Mouse (Mus musculus) CH12.LX (cell line): ENCODE results near the gene Cep70. TPM values are rescaled to one million over a fixed set of nuclear protein-coding genes. Genes with fewer than 3 reads are reported as not detected.

Source experiments
- DNase-seq: peaks from one replicate; pipeline ENCODE4 v3.0.0-alpha.2; 2013; ENCODE audit errors: extremely low read depth
- H3K27ac ChIP-seq: 2 replicates; pipeline ENCODE4 v1.5.1; 2012; ENCODE audit warnings: low read depth, mild to moderate bottlenecking, control low read depth, moderate library complexity; ENCODE audit not compliant: insufficient read depth
- H3K27me3 ChIP-seq: replicated peaks from 2 replicates; pipeline ENCODE3; 2012; ENCODE audit warnings: inconsistent platforms
- H3K36me3 ChIP-seq, 2 experiments: replicated peaks in 1 of 2; 2 replicates each; pipeline versions ENCODE3 to v1.6.1; 2012; ENCODE audit warnings: inconsistent platforms in 1 of 2, low read length in 1 of 2, mild to moderate bottlenecking in 1 of 2, mixed read lengths in 1 of 2, moderate library complexity in 1 of 2; ENCODE audit not compliant: control insufficient read depth in 1 of 2, insufficient read depth in 1 of 2
- H3K4me1 ChIP-seq, 2 experiments: 2 replicates each; pipeline ENCODE4 v1.6.1; 2012; ENCODE audit warnings: inconsistent platforms in 1 of 2, moderate library complexity in 1 of 2; ENCODE audit not compliant: insufficient read depth in 2 of 2, control insufficient read depth in 1 of 2
- H3K4me2 ChIP-seq: 2 replicates; pipeline ENCODE4 v1.6.1; 2012; ENCODE audit warnings: low read depth, mild to moderate bottlenecking, control low read depth; ENCODE audit not compliant: poor library complexity, insufficient read depth, severe bottlenecking
- H3K4me3 ChIP-seq, 3 experiments: fragments of 150-350 bp in 1 of 3; sonication (generic) in 1 of 3; replicated peaks in 1 of 3; 2 replicates each; pipeline versions ENCODE3 to v1.5.1; 2011 to 2012; ENCODE audit warnings: low read depth in 2 of 3, low read length in 2 of 3, mild to moderate bottlenecking in 2 of 3, moderate library complexity in 2 of 3, control low read depth in 1 of 3, improper control_type of control experiment in 1 of 3, inconsistent platforms in 1 of 3, mixed read lengths in 1 of 3; ENCODE audit not compliant: poor library complexity in 1 of 3
- H3K79me2 ChIP-seq: replicated peaks from 2 replicates; pipeline ENCODE4 v1.6.1; 2012; ENCODE audit warnings: mild to moderate bottlenecking, moderate library complexity; ENCODE audit not compliant: control insufficient read depth, poor library complexity, insufficient read depth, severe bottlenecking; ENCODE audit errors: extremely low read depth
- H3K9ac ChIP-seq: 2 replicates; pipeline ENCODE4 v1.6.1; 2012; ENCODE audit warnings: low read depth, mild to moderate bottlenecking, control low read depth, moderate library complexity; ENCODE audit not compliant: insufficient read depth
- H3K9me3 ChIP-seq: replicated peaks from 2 replicates; pipeline ENCODE3; 2012; ENCODE audit warnings: low read length, inconsistent platforms, mixed read lengths
- BHLHE40 ChIP-seq: IDR thresholded peaks from 2 replicates; pipeline ENCODE4 v1.6.1; 2011; ENCODE audit warnings: mild to moderate bottlenecking, low read depth, low read length, improper control_type of control experiment
- CHD1 ChIP-seq: IDR thresholded peaks from 2 replicates; pipeline ENCODE4 v1.6.1; 2012; ENCODE audit warnings: low read depth, low read length, improper control_type of control experiment, inconsistent platforms
- CHD2 ChIP-seq: IDR thresholded peaks from 2 replicates; pipeline ENCODE4 v1.6.1; 2011; ENCODE audit warnings: low read length, improper control_type of control experiment
- CTCF ChIP-seq, 2 experiments: IDR thresholded peaks in 1 of 2; conservative IDR thresholded peaks in 1 of 2; 2 replicates each; pipeline ENCODE4 v1.5.1; 2011 to 2012; ENCODE audit warnings: low read depth in 2 of 2, low read length in 2 of 2, improper control_type of control experiment in 1 of 2, inconsistent platforms in 1 of 2, mild to moderate bottlenecking in 1 of 2, moderate library complexity in 1 of 2
- JUN ChIP-seq: IDR thresholded peaks from 2 replicates; pipeline ENCODE4 v1.6.1; 2011; ENCODE audit warnings: low read depth, mild to moderate bottlenecking, low read length, improper control_type of control experiment, moderate library complexity; ENCODE audit not compliant: insufficient read depth
- MAZ ChIP-seq: IDR thresholded peaks from 2 replicates; pipeline ENCODE4 v1.6.1; 2012; ENCODE audit warnings: low read depth, mild to moderate bottlenecking, inconsistent platforms, low read length, improper control_type of control experiment, moderate library complexity
- MEF2A ChIP-seq: IDR thresholded peaks from 2 replicates; pipeline ENCODE4 v1.6.1; 2014; ENCODE audit warnings: low read depth, mild to moderate bottlenecking, inconsistent platforms, low read length, improper control_type of control experiment, borderline replicate concordance
- MXI1 ChIP-seq: IDR thresholded peaks from 2 replicates; pipeline ENCODE4 v1.6.1; 2011; ENCODE audit warnings: mild to moderate bottlenecking, low read depth, low read length, improper control_type of control experiment
- NELFE ChIP-seq: IDR thresholded peaks from 2 replicates; pipeline ENCODE4 v1.6.1; 2011; ENCODE audit warnings: low read depth, low read length, improper control_type of control experiment
- PAX5 ChIP-seq: IDR thresholded peaks from 2 replicates; pipeline ENCODE4 v1.6.1; 2012; ENCODE audit warnings: low read length, inconsistent platforms, mixed read lengths
- POLR2A ChIP-seq: IDR thresholded peaks from 2 replicates; pipeline ENCODE4 v1.6.1; 2011; ENCODE audit warnings: low read depth, mild to moderate bottlenecking, improper control_type of control experiment, low read length
- POLR2AphosphoS2 ChIP-seq: IDR thresholded peaks from 2 replicates; pipeline ENCODE4 v1.6.1; 2011; ENCODE audit warnings: low read depth, low read length, improper control_type of control experiment
- RAD21 ChIP-seq: IDR thresholded peaks from 2 replicates; pipeline ENCODE4 v1.6.1; 2011; ENCODE audit warnings: low read depth, mild to moderate bottlenecking, low read length, improper control_type of control experiment, moderate library complexity
- RCOR1 ChIP-seq: conservative IDR thresholded peaks from 2 replicates; pipeline ENCODE4 v1.6.1; 2012; ENCODE audit warnings: low read depth, mild to moderate bottlenecking, inconsistent platforms, low read length, improper control_type of control experiment
- TBP ChIP-seq: conservative IDR thresholded peaks from 2 replicates; pipeline ENCODE4 v1.6.1; 2011; ENCODE audit warnings: low read depth, low read length, improper control_type of control experiment
- TCF12 ChIP-seq: IDR thresholded peaks from 2 replicates; pipeline ENCODE4 v1.6.1; 2014; ENCODE audit warnings: low read depth, mild to moderate bottlenecking, inconsistent platforms, low read length, improper control_type of control experiment
- UBTF ChIP-seq: IDR thresholded peaks from 2 replicates; pipeline ENCODE4 v1.6.1; 2012; ENCODE audit warnings: low read depth, mild to moderate bottlenecking, inconsistent platforms, low read length, improper control_type of control experiment, moderate library complexity
- USF1 ChIP-seq: IDR thresholded peaks from 2 replicates; pipeline ENCODE4 v1.6.1; 2014; ENCODE audit warnings: low read depth, mild to moderate bottlenecking, inconsistent platforms, low read length, improper control_type of control experiment
- USF2 ChIP-seq: conservative IDR thresholded peaks from 2 replicates; pipeline ENCODE4 v1.6.1; 2011; ENCODE audit warnings: low read depth, low read length, improper control_type of control experiment
- dilution Hi-C: fragments of 300-500 bp; cut with MboI; formaldehyde crosslinking; loops from 2 replicates; pipeline ENCODE4 v1.14.3; 2020; ENCODE audit warnings: low sequenced_read_pairs; ENCODE audit not compliant: extremely low pct_unique_long_range_greater_than_20kb, extremely low pct_ligation_motif_present
- in situ Hi-C: fragments of 300-500 bp; cut with MboI; formaldehyde crosslinking; loops from 3 replicates; pipeline ENCODE4 v1.14.3; 2019; ENCODE audit warnings: low sequenced_read_pairs, low pct_ligation_motif_present, low pct_unique_long_range_greater_than_20kb, mixed read lengths
- polyA plus RNA-seq: library from polyadenylated mRNA; unstranded; fragments of >175 nt; gene quantifications from 2 replicates; pipeline ENCODE4 v1.2.1, GENCODE M21; 2012; ENCODE audit warnings: low read depth; ENCODE audit not compliant: insufficient read length
- total RNA-seq, 2 experiments: library from RNA; depleted of rRNA; stranded (reverse); fragments of 300-350 nt in 1 of 2; fragments of >200 nt in 1 of 2; gene quantifications; 2 replicates each; pipeline ENCODE4 v1.2.3; 2012 to 2014

The Cep70 gene
- total and polyA plus RNA-seq, 3 experiments: 9.7 to 22.9 (median 10.2) TPM

- no peak for TF ChIP-seq JUN
- TF ChIP-seq BHLHE40: peak; percentile 17; the same call in 1 of the 2 replicates
- 0 out of 2 replicates have a peak, but pooled peaks have one; percentile 18 for TF ChIP-seq MEF2A
- 0 out of 2 replicates have a peak, but pooled peaks have one; percentile 13 for TF ChIP-seq CHD1
- TF ChIP-seq, all 38 proteins: peak for 3
- Histone ChIP-seq H3K27ac (no peak overlapping the region), H3K4me1 (peaks cover 0 to 24% of the 10 kb centered on the region in 2 experiments; a peak in 2 of 4 replicates), H3K36me3 (peaks cover 0 to 11% of the 10 kb centered on the region in 2 experiments), H3K4me2 (peak overlapping the region; percentile 98), H3K4me3 (peak overlapping the region; percentile 57 to 80 (median 62)), H3K9ac (peak overlapping the region; percentile 17), H3K27me3 (peaks cover 14% of the 10 kb centered on the region), H3K9me3 (peaks cover 4% of the 10 kb centered on the region), H3K79me2 (no peaks in the 10 kb centered on the region)
- in situ Hi-C loops: loop anchor here (10.0 kb wide), 1 partner anchor 178 kb away; no protein-coding TSS in a partner anchor
- DNase-seq: no peak
- dilution Hi-C loops: no loop called here
These were observed 506 bp upstream of the Cep70 start for GRCm38 (mm10) chr9:99242533-99243189.

GRCm38 (mm10) chr9:99243895-99244293 is 727 bp downstream of the Cep70 start:
- DNase-seq: no peak
- Histone ChIP-seq H3K27ac (no peak overlapping the region), H3K79me2 (no peaks in the 10 kb centered on the region), H3K4me2 (peak overlapping the region; percentile 69), H3K4me3 (peak overlapping the region; percentile 77 to 80 (median 78)), H3K9me3 (peaks cover 4% of the 10 kb centered on the region), H3K27me3 (peaks cover 7% of the 10 kb centered on the region), H3K4me1 (peaks cover 0 to 24% of the 10 kb centered on the region in 2 experiments; a peak in 2 of 4 replicates), H3K36me3 (peaks cover 0 to 20% of the 10 kb centered on the region in 2 experiments), H3K9ac (peak overlapping the region; percentile 27)
- TF ChIP-seq USF1 (no peak), POLR2A (no peak), UBTF (no peak), POLR2AphosphoS2 (no peak), MXI1 (no peak), USF2 (no peak), MEF2A (no peak), CTCF (conservative IDR thresholded peaks at IDR 0.05 in 1 of 2, IDR thresholded peaks at IDR 0.05 in 1 of 2; ENCODE audit: low read depth in 2 of 2, low read length in 2 of 2) (no peak), NELFE (no peak), MAZ (no peak), JUN (no peak), RCOR1 (no peak), TCF12 (no peak), CHD1 (no peak), TBP (no peak), PAX5 (no peak), RAD21 (no peak), CHD2 (no peak)
- dilution Hi-C loops (no loop called here), in situ Hi-C loops (loop anchor here (10.0 kb wide), 1 partner anchor 179 kb away; no protein-coding TSS in a partner anchor)
